Mouse (Mus musculus): ENCODE data around the gene Radil. TPM values are rescaled to one million over a fixed set of nuclear protein-coding genes. Genes with fewer than 3 reads are reported as not detected.
A peak's percentile ranks its signal among the peaks of the same experiment; 100 is the strongest.

Radil gene
- polyA plus RNA-seq, 1 experiment from 2014 or later = 4.5 TPM

DNA sequence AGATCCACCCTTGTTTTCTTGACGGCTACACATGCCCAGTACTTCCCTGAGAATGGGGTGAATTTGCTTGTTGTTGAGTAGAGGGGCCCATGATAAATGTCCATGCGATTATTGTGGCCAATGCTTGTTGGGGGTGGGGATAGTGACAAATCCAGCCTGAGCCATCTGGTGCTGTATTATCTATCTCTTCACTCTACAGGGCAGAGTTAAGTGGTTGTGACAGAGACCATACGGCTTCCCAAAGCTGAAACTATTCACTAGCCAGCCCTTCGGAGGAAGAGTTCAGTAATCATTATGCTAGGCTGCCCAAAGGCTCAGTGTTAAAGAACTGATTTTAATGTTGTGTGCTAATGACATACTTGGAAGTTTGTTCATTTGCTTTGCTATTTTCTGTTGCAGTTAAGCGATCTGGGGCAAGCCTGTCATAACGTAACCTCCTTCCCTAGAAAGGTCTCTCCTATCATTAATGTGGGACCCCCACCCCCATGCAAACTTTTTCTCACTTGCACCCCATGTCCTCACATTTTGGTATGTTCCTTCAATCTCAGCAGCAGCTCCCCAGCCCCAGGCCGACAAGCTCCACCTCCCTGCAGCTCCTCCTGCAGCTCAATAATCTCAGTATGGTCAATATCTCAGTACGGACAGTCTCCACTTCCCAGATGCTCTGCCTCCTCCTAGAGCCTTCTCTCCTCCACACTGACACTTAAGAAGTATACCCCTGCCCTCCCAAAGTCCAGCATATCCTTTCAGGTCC lies 26.0 kb downstream of the Radil start:
- Histone ChIP-seq H3K27me3 (peaks cover 19% of the 10 kb centered on the region), H3K36me3 (ENCODE audit: poor library complexity, severe bottlenecking) (no peaks in the 10 kb centered on the region), H3K9me3 (replicated peaks) (no peaks in the 10 kb centered on the region), H3K27ac (no peak overlapping the region), H3K4me1 (no peaks in the 10 kb centered on the region), H3K4me2 (no peak overlapping the region), H3K4me3 (no peak overlapping the region), H3K9ac (no peak overlapping the region)
- 68% methylated on average over 8 of the region's 8 CpGs for WGBS
- ATAC-seq = no peak

DNA sequence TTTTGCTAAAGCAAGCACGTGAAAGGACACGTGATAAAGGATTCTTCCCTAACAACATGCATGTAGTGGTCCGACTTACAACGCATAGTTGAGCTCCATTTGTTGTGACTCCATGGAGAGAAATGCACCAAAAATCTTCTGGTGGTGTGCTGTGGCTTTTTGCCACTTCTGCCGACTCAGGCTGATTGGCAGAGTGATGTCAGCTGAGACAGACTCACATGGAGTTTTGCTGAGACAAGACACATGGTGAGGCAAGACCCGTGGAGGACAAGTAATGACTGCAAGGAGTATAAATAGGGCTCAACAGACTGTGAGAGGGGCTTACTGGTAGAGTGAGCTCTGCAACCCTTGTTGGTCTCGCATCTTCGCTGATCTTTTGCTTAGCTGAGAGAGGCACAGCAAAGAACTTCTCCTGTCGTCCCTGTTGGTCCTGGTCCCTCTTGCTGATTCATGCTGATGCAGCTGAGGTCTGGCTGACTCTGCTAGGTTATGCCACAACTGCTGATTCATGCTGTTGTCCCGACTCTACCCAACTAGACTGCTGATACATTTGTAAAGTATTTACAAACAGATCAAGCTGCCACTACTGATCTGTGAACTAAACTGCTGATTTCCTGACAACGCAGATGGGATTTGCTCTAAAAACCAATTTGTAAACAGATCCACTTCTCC lies 29.6 kb downstream of the Radil start:
- 87% methylated on average over 11 of the region's 11 CpGs for WGBS
- H3K27ac ChIP-seq = no peak overlapping the region
- H3K36me3 ChIP-seq (ENCODE audit: poor library complexity, severe bottlenecking) = no peaks in the 10 kb centered on the region
- no peak overlapping the region for H3K4me3 ChIP-seq
- H3K9me3 ChIP-seq (replicated peaks) = no peaks in the 10 kb centered on the region
- no peak overlapping the region for H3K9ac ChIP-seq
- ATAC-seq = no peak
- 0 out of 2 replicates have a peak, but pooled peaks cover 3% of the 10 kb centered on the region for H3K27me3 ChIP-seq
- H3K4me2 ChIP-seq = no peak overlapping the region
- H3K4me1 ChIP-seq = no peaks in the 10 kb centered on the region

DNA sequence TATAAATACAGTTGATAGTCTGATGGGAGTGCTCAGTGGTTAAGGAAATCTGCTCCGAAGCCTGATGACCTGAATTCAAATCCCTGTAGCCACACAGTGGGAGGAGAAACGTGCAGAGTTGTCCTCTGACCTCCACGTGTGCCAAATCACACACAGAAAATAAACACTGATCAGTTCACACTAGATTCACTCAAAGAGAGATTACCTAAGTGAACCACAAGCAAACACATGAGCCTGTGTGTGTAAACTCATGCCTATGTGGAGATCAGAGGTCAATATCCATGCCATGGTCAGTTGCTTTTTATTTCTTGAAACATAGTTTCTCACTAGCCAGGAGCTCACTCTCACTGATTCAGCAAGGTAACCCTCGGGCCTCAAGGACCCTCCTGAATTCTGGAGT lies 30.5 kb downstream of the Radil start:
- 83% methylated on average over 4 of the region's 4 CpGs for WGBS

GRCm38 (mm10) chr5:142518973-142519372 lies 31.9 kb downstream of the Radil start:
- H3K9ac ChIP-seq = no peak overlapping the region
- ATAC-seq = no peak
- no peaks in the 10 kb centered on the region for H3K36me3 ChIP-seq (ENCODE audit: poor library complexity, severe bottlenecking)
- 0 out of 2 replicates have a peak, but pooled peaks cover 3% of the 10 kb centered on the region for H3K27me3 ChIP-seq
- no peak overlapping the region for H3K27ac ChIP-seq
- H3K4me3 ChIP-seq = no peak overlapping the region
- no peaks in the 10 kb centered on the region for H3K9me3 ChIP-seq (replicated peaks)
- no peaks in the 10 kb centered on the region for H3K4me1 ChIP-seq
- WGBS = 65% methylated on average over 6 of the region's 6 CpGs
- H3K4me2 ChIP-seq = no peak overlapping the region

More for the DNA sequence above, 30.5 kb downstream of the Radil start:
- Histone ChIP-seq H3K9ac (no peak overlapping the region), H3K4me3 (no peak overlapping the region), H3K27ac (no peak overlapping the region), H3K36me3 (ENCODE audit: poor library complexity, severe bottlenecking) (no peaks in the 10 kb centered on the region), H3K4me2 (no peak overlapping the region), H3K4me1 (no peaks in the 10 kb centered on the region), H3K27me3 (0 out of 2 replicates have a peak, but pooled peaks cover 3% of the 10 kb centered on the region), H3K9me3 (replicated peaks) (no peaks in the 10 kb centered on the region)
- no peak for ATAC-seq

- 83% methylated on average over 4 of the region's 4 CpGs for WGBS
- Histone ChIP-seq H3K36me3 (ENCODE audit: poor library complexity, severe bottlenecking) (no peaks in the 10 kb centered on the region), H3K9ac (no peak overlapping the region)
Measured at GRCm38 (mm10) chr5:142512112-142512511, 38.8 kb downstream of the Radil start.

GRCm38 (mm10) chr5:142510061-142510414 lies 40.9 kb downstream of the Radil start:
- H3K4me2 ChIP-seq = peak overlapping the region; percentile 49; the same call in 1 of the 2 replicates
- no peaks in the 10 kb centered on the region for H3K36me3 ChIP-seq (ENCODE audit: poor library complexity, severe bottlenecking)
- ATAC-seq = 0 out of 2 replicates have a peak, but pooled peaks have one; percentile 24
- no peaks in the 10 kb centered on the region for H3K27me3 ChIP-seq
- H3K27ac ChIP-seq = peak overlapping the region; percentile 66
- H3K4me3 ChIP-seq = no peak overlapping the region
- 0 out of 2 replicates have a peak overlapping the region, but pooled peaks have one; percentile 53 for H3K9ac ChIP-seq
- 37% methylated on average over 7 of the region's 7 CpGs for WGBS
- H3K4me1 ChIP-seq = peaks cover 17% of the 10 kb centered on the region
- no peaks in the 10 kb centered on the region for H3K9me3 ChIP-seq (replicated peaks)

More at GRCm38 (mm10) chr5:142512112-142512511, 38.8 kb downstream of the Radil start:
- ATAC-seq = no peak
- Histone ChIP-seq H3K9me3 (replicated peaks) (no peaks in the 10 kb centered on the region), H3K4me3 (no peak overlapping the region), H3K4me2 (no peak overlapping the region), H3K27me3 (no peaks in the 10 kb centered on the region), H3K27ac (no peak overlapping the region), H3K4me1 (peaks cover 17% of the 10 kb centered on the region)

GRCm38 (mm10) chr5:142509141-142510060 lies 41.5 kb downstream of the Radil start:
- no peaks in the 10 kb centered on the region for H3K36me3 ChIP-seq (ENCODE audit: poor library complexity, severe bottlenecking)
- H3K27ac ChIP-seq = peak overlapping the region; percentile 66
- WGBS = 6% methylated on average over 15 of the region's 15 CpGs
- H3K4me3 ChIP-seq = 0 out of 2 replicates have a peak overlapping the region, but pooled peaks have one; percentile 13
- no peaks in the 10 kb centered on the region for H3K27me3 ChIP-seq
- peak overlapping the region; percentile 53 for H3K9ac ChIP-seq
- peak; percentile 38; the same call in 1 of the 2 replicates for ATAC-seq
- H3K4me2 ChIP-seq = peak overlapping the region; percentile 49
- H3K9me3 ChIP-seq (replicated peaks) = no peaks in the 10 kb centered on the region
- H3K4me1 ChIP-seq = peaks cover 17% of the 10 kb centered on the region

DNA sequence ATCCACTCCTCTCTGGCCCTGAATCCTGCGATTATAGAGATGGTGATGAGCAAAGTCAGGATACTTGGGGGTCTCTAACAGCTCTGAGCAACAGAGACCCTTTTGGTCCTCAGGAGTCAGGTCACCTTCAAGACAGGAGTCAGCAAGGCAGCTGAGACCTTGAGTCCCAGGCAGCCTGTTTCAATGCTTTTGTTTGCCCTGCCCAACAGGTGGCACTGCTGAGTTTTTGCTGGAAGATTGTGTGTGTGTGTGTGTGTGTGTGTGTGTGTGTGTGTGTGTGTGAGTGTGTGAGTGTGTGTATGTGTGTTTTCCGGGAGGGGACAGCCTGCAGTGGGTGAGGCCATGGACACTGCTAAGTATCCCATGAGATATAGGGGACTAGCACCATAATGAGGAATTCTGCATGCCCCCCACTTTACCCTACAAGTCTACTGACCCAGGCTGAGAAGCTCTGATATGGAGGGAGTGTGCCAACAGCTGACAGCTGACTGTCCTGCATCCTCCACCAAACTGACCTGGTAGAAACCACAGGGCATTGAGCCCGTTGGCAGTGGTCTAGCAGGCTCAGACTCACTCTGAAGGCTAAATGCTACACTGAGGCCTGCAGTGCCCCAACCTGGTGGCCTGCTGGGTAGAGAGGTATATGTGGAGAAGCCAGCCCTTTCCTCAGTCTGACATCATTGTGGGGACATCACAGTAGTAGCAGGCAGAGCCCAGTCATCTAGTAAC lies 45.0 kb downstream of the Radil start:
- Histone ChIP-seq H3K4me1 (peaks cover 17% of the 10 kb centered on the region), H3K4me2 (no peak overlapping the region), H3K27me3 (no peaks in the 10 kb centered on the region), H3K36me3 (ENCODE audit: poor library complexity, severe bottlenecking) (no peaks in the 10 kb centered on the region), H3K9me3 (replicated peaks) (no peaks in the 10 kb centered on the region), H3K27ac (no peak overlapping the region), H3K9ac (no peak overlapping the region), H3K4me3 (no peak overlapping the region)
- 85% methylated on average over 3 of the region's 3 CpGs for WGBS
- ATAC-seq = no peak

- no peaks in the 10 kb centered on the region for H3K27me3 ChIP-seq
- H3K9me3 ChIP-seq (replicated peaks) = no peaks in the 10 kb centered on the region
- H3K4me2 ChIP-seq = no peak overlapping the region
- ATAC-seq = no peak
- WGBS = 88% methylated on average over 3 of the region's 3 CpGs
- no peak overlapping the region for H3K27ac ChIP-seq
- no peaks in the 10 kb centered on the region for H3K36me3 ChIP-seq (ENCODE audit: poor library complexity, severe bottlenecking)
- H3K9ac ChIP-seq = peak overlapping the region; percentile 34; the same call in 1 of the 2 replicates
- H3K4me3 ChIP-seq = no peak overlapping the region
- H3K4me1 ChIP-seq = peaks cover 6% of the 10 kb centered on the region
Measured at GRCm38 (mm10) chr5:142504175-142504574, 46.7 kb downstream of the Radil start.

- Histone ChIP-seq H3K4me3 (no peak overlapping the region), H3K4me2 (no peak overlapping the region), H3K36me3 (ENCODE audit: poor library complexity, severe bottlenecking) (no peaks in the 10 kb centered on the region), H3K27me3 (no peaks in the 10 kb centered on the region), H3K9ac (no peak overlapping the region), H3K27ac (no peak overlapping the region), H3K9me3 (replicated peaks) (no peaks in the 10 kb centered on the region), H3K4me1 (no peaks in the 10 kb centered on the region)
- peak; percentile 91 for ATAC-seq
- WGBS = 9% methylated on average over 3 of the region's 3 CpGs
Measured at GRCm38 (mm10) chr5:142502414-142502813, 48.5 kb downstream of the Radil start.

- Histone ChIP-seq H3K9ac (no peak overlapping the region), H3K4me3 (no peak overlapping the region), H3K4me2 (no peak overlapping the region), H3K27me3 (no peaks in the 10 kb centered on the region), H3K4me1 (no peaks in the 10 kb centered on the region), H3K9me3 (replicated peaks) (no peaks in the 10 kb centered on the region), H3K36me3 (ENCODE audit: poor library complexity, severe bottlenecking) (no peaks in the 10 kb centered on the region), H3K27ac (no peak overlapping the region)
- WGBS = 79% methylated on average over 10 of the region's 10 CpGs
- ATAC-seq = no peak
Measured at GRCm38 (mm10) chr5:142500918-142501317, 50.0 kb downstream of the Radil start.
